Mouse (Mus musculus): ENCODE data around the gene Bud31. TPM values are rescaled to one million over a fixed set of nuclear protein-coding genes. Genes with fewer than 3 reads are reported as not detected.

Gene Bud31
- polyA plus RNA-seq, 1 experiment from 2014 or later, result 265 TPM

- H3K27me3 ChIP-seq (ENCODE audit: control insufficient read depth, insufficient read depth, low read length), result peaks cover 6% of the 10 kb centered on the region
- H3K4me3 ChIP-seq (ENCODE audit: low read depth, low read length), result no peak overlapping the region
- H3K4me1 ChIP-seq (replicated peaks; ENCODE audit: control insufficient read depth, insufficient read depth, low read length), result no peaks in the 10 kb centered on the region
- ATAC-seq (ENCODE audit: low FRiP score), result no peak
- no peak for DNase-seq (ENCODE audit: low spot score)
- H3K36me3 ChIP-seq (ENCODE audit: control insufficient read depth, insufficient read depth, low read length), result peaks cover 3% of the 10 kb centered on the region
- no peak overlapping the region for H3K27ac ChIP-seq (ENCODE audit: low read depth, low read length)
- H3K9ac ChIP-seq (ENCODE audit: low read depth, low read length), result no peak overlapping the region
- no peaks in the 10 kb centered on the region for H3K9me3 ChIP-seq (ENCODE audit: control insufficient read depth, low read length)
- WGBS, result 90% methylated on average over 6 of the region's 6 CpGs
- no peak overlapping the region for H3K4me2 ChIP-seq (replicated peaks; ENCODE audit: low read depth, low read length)
Measured at GRCm38 (mm10) chr5:145110401-145110800, 29.8 kb upstream of the Bud31 start.

- H3K27me3 ChIP-seq (ENCODE audit: control insufficient read depth, insufficient read depth, low read length), result peaks cover 6% of the 10 kb centered on the region
- no peak overlapping the region for H3K9ac ChIP-seq (ENCODE audit: low read depth, low read length)
- H3K27ac ChIP-seq (ENCODE audit: low read depth, low read length), result no peak overlapping the region
- no peak overlapping the region for H3K4me2 ChIP-seq (replicated peaks; ENCODE audit: low read depth, low read length)
- DNase-seq (ENCODE audit: low spot score), result no peak
- H3K4me3 ChIP-seq (ENCODE audit: low read depth, low read length), result no peak overlapping the region
- no peaks in the 10 kb centered on the region for H3K36me3 ChIP-seq (ENCODE audit: control insufficient read depth, insufficient read depth, low read length)
- WGBS, result 81% methylated on average over 8 of the region's 8 CpGs
- ATAC-seq (ENCODE audit: low FRiP score), result no peak
- H3K4me1 ChIP-seq (replicated peaks; ENCODE audit: control insufficient read depth, insufficient read depth, low read length), result no peaks in the 10 kb centered on the region
- no peaks in the 10 kb centered on the region for H3K9me3 ChIP-seq (ENCODE audit: control insufficient read depth, low read length)
Measured at GRCm38 (mm10) chr5:145112566-145112965, 27.6 kb upstream of the Bud31 start.

- DNase-seq (ENCODE audit: low spot score) (no peak), ATAC-seq (ENCODE audit: low FRiP score) (no peak)
- Histone ChIP-seq H3K4me1 (replicated peaks; ENCODE audit: control insufficient read depth, insufficient read depth, low read length) (no peaks in the 10 kb centered on the region), H3K9ac (ENCODE audit: low read depth, low read length) (no peak overlapping the region), H3K4me3 (ENCODE audit: low read depth, low read length) (no peak overlapping the region), H3K27me3 (ENCODE audit: control insufficient read depth, insufficient read depth, low read length) (peaks cover 6% of the 10 kb centered on the region), H3K4me2 (replicated peaks; ENCODE audit: low read depth, low read length) (no peak overlapping the region), H3K9me3 (ENCODE audit: control insufficient read depth, low read length) (no peaks in the 10 kb centered on the region), H3K27ac (ENCODE audit: low read depth, low read length) (no peak overlapping the region), H3K36me3 (ENCODE audit: control insufficient read depth, insufficient read depth, low read length) (no peaks in the 10 kb centered on the region)
- WGBS, result 54% methylated on average over 2 of the region's 2 CpGs
Measured at GRCm38 (mm10) chr5:145113416-145113815, 26.7 kb upstream of the Bud31 start.

- Histone ChIP-seq H3K27me3 (ENCODE audit: control insufficient read depth, insufficient read depth, low read length) (peaks cover 6% of the 10 kb centered on the region), H3K4me1 (replicated peaks; ENCODE audit: control insufficient read depth, insufficient read depth, low read length) (no peaks in the 10 kb centered on the region), H3K4me2 (replicated peaks; ENCODE audit: low read depth, low read length) (peak within 1 kb of the TSS; percentile 45), H3K27ac (ENCODE audit: low read depth, low read length) (no peak within 1 kb of the TSS), H3K36me3 (ENCODE audit: control insufficient read depth, insufficient read depth, low read length) (no peaks in the 10 kb centered on the region), H3K9me3 (ENCODE audit: control insufficient read depth, low read length) (no peaks in the 10 kb centered on the region), H3K9ac (ENCODE audit: low read depth, low read length) (peak within 1 kb of the TSS; percentile 42; the same call in 1 of the 2 replicates), H3K4me3 (ENCODE audit: low read depth, low read length) (peak within 1 kb of the TSS; percentile 38)
- WGBS, result under 1% methylated on average over 41 of the region's 53 CpGs
- ATAC-seq (ENCODE audit: low FRiP score) (peak; percentile 67), DNase-seq (ENCODE audit: low spot score) (peak; percentile 68)
Measured at GRCm38 (mm10) chr5:145114071-145114605, 26.0 kb upstream of the Bud31 start, which contains the start of gene Arpc1b. Arpc1b (plus strand) TSS chr5:145114215.

GRCm38 (mm10) chr5:145114606-145115473 is 25.3 kb upstream of the Bud31 start:
- H3K27ac ChIP-seq (ENCODE audit: low read depth, low read length), result no peak overlapping the region
- no peaks in the 10 kb centered on the region for H3K36me3 ChIP-seq (ENCODE audit: control insufficient read depth, insufficient read depth, low read length)
- H3K4me1 ChIP-seq (replicated peaks; ENCODE audit: control insufficient read depth, insufficient read depth, low read length), result no peaks in the 10 kb centered on the region
- ATAC-seq (ENCODE audit: low FRiP score) (no peak), DNase-seq (ENCODE audit: low spot score) (peak; percentile 39)
- peaks cover 6% of the 10 kb centered on the region for H3K27me3 ChIP-seq (ENCODE audit: control insufficient read depth, insufficient read depth, low read length)
- no peaks in the 10 kb centered on the region for H3K9me3 ChIP-seq (ENCODE audit: control insufficient read depth, low read length)
- H3K4me3 ChIP-seq (ENCODE audit: low read depth, low read length), result peak overlapping the region; percentile 38
- peak overlapping the region; percentile 42; the same call in 1 of the 2 replicates for H3K9ac ChIP-seq (ENCODE audit: low read depth, low read length)
- H3K4me2 ChIP-seq (replicated peaks; ENCODE audit: low read depth, low read length), result peak overlapping the region; percentile 45
- WGBS, result 19% methylated on average over 40 of the region's 40 CpGs

GRCm38 (mm10) chr5:145115736-145116135 is 24.4 kb upstream of the Bud31 start:
- H3K4me1 ChIP-seq (replicated peaks; ENCODE audit: control insufficient read depth, insufficient read depth, low read length), result no peaks in the 10 kb centered on the region
- 93% methylated on average over 5 of the region's 5 CpGs for WGBS
- no peak for ATAC-seq (ENCODE audit: low FRiP score)
- H3K27ac ChIP-seq (ENCODE audit: low read depth, low read length), result no peak overlapping the region
- H3K9me3 ChIP-seq (ENCODE audit: control insufficient read depth, low read length), result no peaks in the 10 kb centered on the region
- H3K36me3 ChIP-seq (ENCODE audit: control insufficient read depth, insufficient read depth, low read length), result no peaks in the 10 kb centered on the region
- H3K4me2 ChIP-seq (replicated peaks; ENCODE audit: low read depth, low read length), result no peak overlapping the region
- H3K4me3 ChIP-seq (ENCODE audit: low read depth, low read length), result no peak overlapping the region
- no peak for DNase-seq (ENCODE audit: low spot score)
- H3K9ac ChIP-seq (ENCODE audit: low read depth, low read length), result no peak overlapping the region
- peaks cover 6% of the 10 kb centered on the region for H3K27me3 ChIP-seq (ENCODE audit: control insufficient read depth, insufficient read depth, low read length)

- Histone ChIP-seq H3K9me3 (ENCODE audit: control insufficient read depth, low read length) (no peaks in the 10 kb centered on the region), H3K27ac (ENCODE audit: low read depth, low read length) (no peak overlapping the region), H3K4me3 (ENCODE audit: low read depth, low read length) (no peak overlapping the region), H3K36me3 (ENCODE audit: control insufficient read depth, insufficient read depth, low read length) (no peaks in the 10 kb centered on the region), H3K4me2 (replicated peaks; ENCODE audit: low read depth, low read length) (no peak overlapping the region), H3K27me3 (ENCODE audit: control insufficient read depth, insufficient read depth, low read length) (peaks cover 6% of the 10 kb centered on the region), H3K4me1 (replicated peaks; ENCODE audit: control insufficient read depth, insufficient read depth, low read length) (no peaks in the 10 kb centered on the region), H3K9ac (ENCODE audit: low read depth, low read length) (no peak overlapping the region)
- no peak for ATAC-seq (ENCODE audit: low FRiP score)
- 56% methylated on average over 4 of the region's 4 CpGs for WGBS
- DNase-seq (ENCODE audit: low spot score), result no peak
Measured at GRCm38 (mm10) chr5:145116316-145116715, 23.8 kb upstream of the Bud31 start.

GRCm38 (mm10) chr5:145116916-145117315 is 23.2 kb upstream of the Bud31 start:
- H3K36me3 ChIP-seq (ENCODE audit: control insufficient read depth, insufficient read depth, low read length), result no peaks in the 10 kb centered on the region
- no peak for ATAC-seq (ENCODE audit: low FRiP score)
- peaks cover 6% of the 10 kb centered on the region for H3K27me3 ChIP-seq (ENCODE audit: control insufficient read depth, insufficient read depth, low read length)
- H3K27ac ChIP-seq (ENCODE audit: low read depth, low read length), result no peak overlapping the region
- H3K4me3 ChIP-seq (ENCODE audit: low read depth, low read length), result no peak overlapping the region; the same call in 1 of the 2 replicates
- DNase-seq (ENCODE audit: low spot score), result peak; percentile 69
- H3K4me1 ChIP-seq (replicated peaks; ENCODE audit: control insufficient read depth, insufficient read depth, low read length), result no peaks in the 10 kb centered on the region
- no peaks in the 10 kb centered on the region for H3K9me3 ChIP-seq (ENCODE audit: control insufficient read depth, low read length)
- no peak overlapping the region for H3K4me2 ChIP-seq (replicated peaks; ENCODE audit: low read depth, low read length)
- no peak overlapping the region for H3K9ac ChIP-seq (ENCODE audit: low read depth, low read length)
- whole genome bisulfite sequencing, result 39% methylated on average over 10 of the region's 10 CpGs

- DNase-seq (ENCODE audit: low spot score) (no peak), ATAC-seq (ENCODE audit: low FRiP score) (no peak)
- 65% methylated on average over 6 of the region's 6 CpGs for WGBS
- no peak overlapping the region for H3K4me3 ChIP-seq (ENCODE audit: low read depth, low read length)
- H3K27me3 ChIP-seq (ENCODE audit: control insufficient read depth, insufficient read depth, low read length), result peaks cover 6% of the 10 kb centered on the region
- H3K9ac ChIP-seq (ENCODE audit: low read depth, low read length), result no peak overlapping the region
- no peaks in the 10 kb centered on the region for H3K4me1 ChIP-seq (replicated peaks; ENCODE audit: control insufficient read depth, insufficient read depth, low read length)
- no peaks in the 10 kb centered on the region for H3K36me3 ChIP-seq (ENCODE audit: control insufficient read depth, insufficient read depth, low read length)
- no peak overlapping the region for H3K27ac ChIP-seq (ENCODE audit: low read depth, low read length)
- no peaks in the 10 kb centered on the region for H3K9me3 ChIP-seq (ENCODE audit: control insufficient read depth, low read length)
- no peak overlapping the region for H3K4me2 ChIP-seq (replicated peaks; ENCODE audit: low read depth, low read length)
Measured at GRCm38 (mm10) chr5:145118005-145118404, 22.2 kb upstream of the Bud31 start.

All from hindbrain, embryonic 11.5 days (tissue).